Mouse (Mus musculus) CD4-positive, CD25-positive, alpha-beta regulatory T cell, adult 9 weeks (primary cell): ENCODE data around the gene Gramd2. TPM values are rescaled to one million over a fixed set of nuclear protein-coding genes. Genes with fewer than 3 reads are reported as not detected.

Source experiments
- polyA plus RNA-seq: library from polyadenylated mRNA; unstranded; fragments of 100-300 nt; shearing (Covaris generic); gene quantifications from one replicate; pipeline ENCODE4 v1.2.1, GENCODE M21; 2017

Gene Gramd2
- not detected for polyA plus RNA-seq

GRCm38 (mm10) chr9:59679678-59680533 is at the start of gene Gramd2:
Gene Gramd2 (plus strand): TSS chr9:59680144.

GRCm38 (mm10) chr9:59655958-59656634 is 23.8 kb upstream of the Gramd2 start, which contains the start of gene Pkm:
Gene Pkm (plus strand): TSS chr9:59656368.

GRCm38 (mm10) chr9:59750267-59751065 is 70.5 kb downstream of the Gramd2 start, which contains the start of the genes Senp8 and Myo9a:
Gene Senp8 (minus strand): TSS chr9:59750710.
Gene Myo9a (plus strand): TSS chr9:59750896.

Other genes starting within 250 kb of the Gramd2 start
- gene Arih1, start 193.5 kb upstream of the Gramd2 start, polyA plus RNA-seq: 12.8 TPM
- 66.1 TPM for gene Hexa, start 140.6 kb upstream of the Gramd2 start, polyA plus RNA-seq
- gene Tmem202, start 140.3 kb upstream of the Gramd2 start, polyA plus RNA-seq: 0.82 TPM
- gene Celf6, start 102.2 kb upstream of the Gramd2 start, polyA plus RNA-seq: not detected
- gene Parp6, start 62.9 kb upstream of the Gramd2 start, polyA plus RNA-seq: 34.0 TPM
- gene Pkm, start 23.8 kb upstream of the Gramd2 start, polyA plus RNA-seq: 945 TPM
- 7.9 TPM for gene Senp8, start 70.6 kb downstream of the Gramd2 start, polyA plus RNA-seq
- 30.5 TPM for gene Myo9a, start 70.8 kb downstream of the Gramd2 start, polyA plus RNA-seq